Mouse (Mus musculus) hindbrain, embryonic 13.5 days (tissue): ENCODE measurements at regions not wholly inside any gene's neighbourhood (a gene's known extent, or its start where the extent isn't known, plus 50 kb on each side); places are given as distances from the start of the nearest gene placed in this dataset.

Source experiments
- ATAC-seq: fragments of 200-750 bp; cut with Nextera tagmentation; 2 replicates; pipeline ENCODE4 v1.8.0; 2017; ENCODE audit warnings: moderate TSS enrichment; ENCODE audit not compliant: low FRiP score
- H3K27ac ChIP-seq: fragments of 300-500 bp; sonication (generic); 2 replicates; pipeline ENCODE4 v1.5.1; 2015; ENCODE audit warnings: inconsistent platforms, mild to moderate bottlenecking, moderate library complexity
- H3K27me3 ChIP-seq: fragments of 300-500 bp; sonication (generic); 2 replicates; pipeline ENCODE4 v1.6.1; 2015; ENCODE audit warnings: mild to moderate bottlenecking, inconsistent platforms
- H3K36me3 ChIP-seq: fragments of 300-500 bp; sonication (generic); 2 replicates; pipeline ENCODE4 v1.6.1; 2015; ENCODE audit warnings: mild to moderate bottlenecking, inconsistent platforms
- H3K4me1 ChIP-seq: fragments of 300-500 bp; sonication (generic); replicated peaks from 2 replicates; pipeline ENCODE4 v1.6.1; 2015; ENCODE audit warnings: inconsistent platforms
- H3K4me2 ChIP-seq: fragments of 300-500 bp; sonication (generic); 2 replicates; pipeline ENCODE4 v1.6.1; 2015; ENCODE audit warnings: inconsistent platforms, mild to moderate bottlenecking, moderate library complexity
- H3K4me3 ChIP-seq: fragments of 300-500 bp; sonication (generic); 2 replicates; pipeline ENCODE4 v1.5.1; 2015; ENCODE audit warnings: mild to moderate bottlenecking, inconsistent platforms
- H3K9ac ChIP-seq: fragments of 300-500 bp; sonication (generic); 2 replicates; pipeline ENCODE4 v1.6.1; 2015; ENCODE audit warnings: mild to moderate bottlenecking, inconsistent platforms
- H3K9me3 ChIP-seq: fragments of 300-500 bp; sonication (generic); 2 replicates; pipeline ENCODE4 v1.6.1; 2016; ENCODE audit warnings: inconsistent platforms
- WGBS: fragments of 180-500 bp; shearing (Covaris S2); methylation state at CpG from one replicate; pipeline ENCODE4 v1.1.7; 2015; 5-methylcytosine and 5-hydroxymethylcytosine counted together

- peak overlapping the region; percentile 68 for H3K9ac ChIP-seq
- H3K4me1 ChIP-seq, result peaks cover 30% of the 10 kb centered on the region
- H3K4me3 ChIP-seq, result peak overlapping the region; percentile 34; the same call in 1 of the 2 replicates
- peak overlapping the region; percentile 87 for H3K27ac ChIP-seq
- H3K27me3 ChIP-seq, result no peaks in the 10 kb centered on the region
- peak overlapping the region; percentile 63 for H3K4me2 ChIP-seq
- no peak for ATAC-seq
- H3K36me3 ChIP-seq, result no peaks in the 10 kb centered on the region
- H3K9me3 ChIP-seq, result no peaks in the 10 kb centered on the region
- 28% methylated on average over 10 of the region's 10 CpGs for WGBS
These were observed 52.7 kb upstream of the Gm21915 start for GRCm38 (mm10) chr9:40617676-40618062.

- Histone ChIP-seq H3K27me3 (no peaks in the 10 kb centered on the region), H3K36me3 (no peaks in the 10 kb centered on the region), H3K4me3 (peak overlapping the region; percentile 34), H3K9me3 (no peaks in the 10 kb centered on the region), H3K9ac (peak overlapping the region; percentile 68), H3K4me2 (peak overlapping the region; percentile 63), H3K27ac (peak overlapping the region; percentile 87), H3K4me1 (peaks cover 30% of the 10 kb centered on the region)
- ATAC-seq, result peak; percentile 81
- WGBS, result 1% methylated on average over 20 of the region's 20 CpGs
These were observed 53.3 kb upstream of the Gm21915 start for GRCm38 (mm10) chr9:40617036-40617675.

GRCm38 (mm10) chr9:40616426-40617035 lies 53.9 kb upstream of the Gm21915 start:
- Histone ChIP-seq H3K27me3 (no peaks in the 10 kb centered on the region), H3K4me1 (peaks cover 30% of the 10 kb centered on the region), H3K9me3 (no peaks in the 10 kb centered on the region), H3K27ac (peak overlapping the region; percentile 87), H3K4me2 (peak overlapping the region; percentile 63), H3K4me3 (peak overlapping the region; percentile 34), H3K9ac (peak overlapping the region; percentile 68), H3K36me3 (no peaks in the 10 kb centered on the region)
- WGBS, result 2% methylated on average over 11 of the region's 11 CpGs
- ATAC-seq, result peak; percentile 83

GRCm38 (mm10) chr9:40615891-40616290 lies 54.5 kb upstream of the Gm21915 start:
- Histone ChIP-seq H3K9me3 (no peaks in the 10 kb centered on the region), H3K36me3 (no peaks in the 10 kb centered on the region), H3K27me3 (no peaks in the 10 kb centered on the region), H3K9ac (peak overlapping the region; percentile 68; the same call in 1 of the 2 replicates), H3K4me3 (no peak overlapping the region), H3K4me1 (peaks cover 30% of the 10 kb centered on the region), H3K27ac (peak overlapping the region; percentile 87; the same call in 1 of the 2 replicates), H3K4me2 (peak overlapping the region; percentile 63; the same call in 1 of the 2 replicates)
- 0 out of 2 replicates have a peak, but pooled peaks have one; percentile 12 for ATAC-seq
- 33% methylated on average over 8 of the region's 8 CpGs for WGBS

- Histone ChIP-seq H3K9me3 (no peaks in the 10 kb centered on the region), H3K36me3 (no peaks in the 10 kb centered on the region), H3K4me1 (peaks cover 30% of the 10 kb centered on the region), H3K27ac (no peak overlapping the region), H3K4me2 (no peak overlapping the region), H3K27me3 (no peaks in the 10 kb centered on the region), H3K9ac (no peak overlapping the region), H3K4me3 (no peak overlapping the region)
- ATAC-seq, result no peak
- WGBS, result 70% methylated on average over 5 of the region's 5 CpGs
These were observed 56.3 kb upstream of the Gm21915 start for GRCm38 (mm10) chr9:40614071-40614470.

GRCm38 (mm10) chr9:40613182-40613581 lies 57.2 kb upstream of the Gm21915 start:
- no peak overlapping the region for H3K4me2 ChIP-seq
- no peak for ATAC-seq
- H3K27ac ChIP-seq, result no peak overlapping the region
- H3K9ac ChIP-seq, result no peak overlapping the region
- H3K9me3 ChIP-seq, result no peaks in the 10 kb centered on the region
- WGBS, result 90% methylated on average over 4 of the region's 4 CpGs
- H3K27me3 ChIP-seq, result no peaks in the 10 kb centered on the region
- peaks cover 30% of the 10 kb centered on the region for H3K4me1 ChIP-seq
- H3K4me3 ChIP-seq, result no peak overlapping the region
- H3K36me3 ChIP-seq, result no peaks in the 10 kb centered on the region

GRCm38 (mm10) chr9:40612755-40613154 lies 57.7 kb upstream of the Gm21915 start:
- no peak for ATAC-seq
- no peaks in the 10 kb centered on the region for H3K27me3 ChIP-seq
- WGBS, result 100% methylated on average over 1 of the region's 1 CpGs
- H3K27ac ChIP-seq, result no peak overlapping the region
- H3K9ac ChIP-seq, result no peak overlapping the region
- peaks cover 29% of the 10 kb centered on the region for H3K4me1 ChIP-seq
- H3K4me3 ChIP-seq, result no peak overlapping the region
- H3K4me2 ChIP-seq, result no peak overlapping the region
- H3K9me3 ChIP-seq, result no peaks in the 10 kb centered on the region
- no peaks in the 10 kb centered on the region for H3K36me3 ChIP-seq

- Histone ChIP-seq H3K9me3 (no peaks in the 10 kb centered on the region), H3K4me2 (no peak overlapping the region), H3K4me1 (peaks cover 24% of the 10 kb centered on the region), H3K4me3 (no peak overlapping the region), H3K9ac (no peak overlapping the region), H3K27me3 (no peaks in the 10 kb centered on the region), H3K36me3 (no peaks in the 10 kb centered on the region), H3K27ac (no peak overlapping the region)
- 91% methylated on average over 4 of the region's 4 CpGs for WGBS
- ATAC-seq, result no peak
These were observed 58.1 kb upstream of the Gm21915 start for GRCm38 (mm10) chr9:40612312-40612711.

- H3K4me3 ChIP-seq, result no peak overlapping the region
- 39% methylated on average over 3 of the region's 3 CpGs for WGBS
- H3K4me1 ChIP-seq, result peaks cover 17% of the 10 kb centered on the region
- H3K9me3 ChIP-seq, result no peaks in the 10 kb centered on the region
- no peak overlapping the region for H3K27ac ChIP-seq
- no peaks in the 10 kb centered on the region for H3K36me3 ChIP-seq
- no peak overlapping the region for H3K4me2 ChIP-seq
- no peaks in the 10 kb centered on the region for H3K27me3 ChIP-seq
- no peak for ATAC-seq
- H3K9ac ChIP-seq, result no peak overlapping the region
These were observed 58.8 kb upstream of the Gm21915 start for GRCm38 (mm10) chr9:40611626-40612025.

- WGBS, result 85% methylated on average over 14 of the region's 14 CpGs
- ATAC-seq, result no peak
- Histone ChIP-seq H3K4me2 (no peak overlapping the region), H3K4me1 (no peaks in the 10 kb centered on the region), H3K4me3 (no peak overlapping the region), H3K36me3 (no peaks in the 10 kb centered on the region), H3K27ac (no peak overlapping the region), H3K9me3 (no peaks in the 10 kb centered on the region), H3K27me3 (no peaks in the 10 kb centered on the region), H3K9ac (no peak overlapping the region)
These were observed 61.8 kb upstream of the Gm21915 start for GRCm38 (mm10) chr9:40608596-40608995.

GRCm38 (mm10) chr9:40607941-40608340 lies 62.5 kb upstream of the Gm21915 start:
- H3K36me3 ChIP-seq, result no peaks in the 10 kb centered on the region
- no peaks in the 10 kb centered on the region for H3K9me3 ChIP-seq
- no peaks in the 10 kb centered on the region for H3K4me1 ChIP-seq
- no peak overlapping the region for H3K27ac ChIP-seq
- WGBS, result 88% methylated on average over 18 of the region's 18 CpGs
- no peak overlapping the region for H3K4me3 ChIP-seq
- no peaks in the 10 kb centered on the region for H3K27me3 ChIP-seq
- H3K4me2 ChIP-seq, result no peak overlapping the region
- no peak for ATAC-seq
- H3K9ac ChIP-seq, result no peak overlapping the region

- Histone ChIP-seq H3K9me3 (no peaks in the 10 kb centered on the region), H3K4me1 (no peaks in the 10 kb centered on the region)
- WGBS, result 76% methylated on average over 1 of the region's 1 CpGs
These were observed 66.9 kb upstream of the Gm21915 start for GRCm38 (mm10) chr9:40603521-40603920.

GRCm38 (mm10) chr9:40598431-40598831 lies 67.2 kb upstream of the Gramd1b start:
- H3K4me3 ChIP-seq, result no peak overlapping the region
- no peak overlapping the region for H3K4me2 ChIP-seq
- no peak overlapping the region for H3K27ac ChIP-seq
- 82% methylated on average over 7 of the region's 7 CpGs for WGBS
- no peak overlapping the region for H3K9ac ChIP-seq
- ATAC-seq, result no peak
- H3K27me3 ChIP-seq, result no peaks in the 10 kb centered on the region
- no peaks in the 10 kb centered on the region for H3K9me3 ChIP-seq
- no peaks in the 10 kb centered on the region for H3K4me1 ChIP-seq
- H3K36me3 ChIP-seq, result no peaks in the 10 kb centered on the region

More at GRCm38 (mm10) chr9:40603521-40603920, 66.9 kb upstream of the Gm21915 start:
- H3K9ac ChIP-seq, result no peak overlapping the region
- H3K4me3 ChIP-seq, result no peak overlapping the region
- H3K27me3 ChIP-seq, result no peaks in the 10 kb centered on the region
- H3K27ac ChIP-seq, result no peak overlapping the region
- H3K36me3 ChIP-seq, result no peaks in the 10 kb centered on the region
- no peak for ATAC-seq
- no peak overlapping the region for H3K4me2 ChIP-seq
